Mouse (Mus musculus) midbrain, embryonic 15.5 days (tissue): Measurements from ENCODE around the gene Mrpl11. TPM values are rescaled to one million over a fixed set of nuclear protein-coding genes. Genes with fewer than 3 reads are reported as not detected.
"Not testable (repeated sequence)": the region's sequence is repeated elsewhere in the genome, so short reads cannot be mapped to it uniquely, and the experiment has no call there.

ENCODE experiments used
- ATAC-seq: fragments of 200-750 bp; cut with Nextera tagmentation; replicated peaks from 2 replicates; pipeline ENCODE4 v1.8.0; 2017; ENCODE audit warnings: moderate TSS enrichment
- H3K27ac ChIP-seq: fragments of 300-500 bp; sonication (generic); 2 replicates; pipeline ENCODE4 v1.5.1; 2015; ENCODE audit warnings: mild to moderate bottlenecking, inconsistent platforms
- H3K27me3 ChIP-seq: fragments of 300-500 bp; sonication (generic); replicated peaks from 2 replicates; pipeline ENCODE4 v1.6.1; 2015; ENCODE audit warnings: inconsistent platforms
- H3K36me3 ChIP-seq: fragments of 300-500 bp; sonication (generic); replicated peaks from 2 replicates; pipeline ENCODE4 v1.6.1; 2015; ENCODE audit warnings: inconsistent platforms
- H3K4me1 ChIP-seq: fragments of 300-500 bp; sonication (generic); 2 replicates; pipeline ENCODE4 v1.6.1; 2015; ENCODE audit warnings: inconsistent platforms
- H3K4me2 ChIP-seq: fragments of 300-500 bp; sonication (generic); 2 replicates; pipeline ENCODE4 v1.6.1; 2015; ENCODE audit warnings: inconsistent platforms, mild to moderate bottlenecking, moderate library complexity
- H3K4me3 ChIP-seq: fragments of 300-500 bp; sonication (generic); 2 replicates; pipeline ENCODE4 v1.5.1; 2015; ENCODE audit warnings: mild to moderate bottlenecking, inconsistent platforms
- H3K9ac ChIP-seq: fragments of 300-500 bp; sonication (generic); 2 replicates; pipeline ENCODE4 v1.6.1; 2015; ENCODE audit warnings: mild to moderate bottlenecking, inconsistent platforms
- H3K9me3 ChIP-seq: fragments of 300-500 bp; sonication (generic); 2 replicates; pipeline ENCODE4 v1.6.1; 2016; ENCODE audit warnings: inconsistent platforms
- WGBS: fragments of 180-500 bp; shearing (Covaris S2); methylation state at CpG from one replicate; pipeline ENCODE4 v1.1.7; 2015; ENCODE audit warnings: mixed read lengths; 5-methylcytosine and 5-hydroxymethylcytosine counted together
- polyA plus RNA-seq: library from polyadenylated mRNA; unstranded; fragments of >200 nt; fragmentation: Nextera tagmentation; extraction: Ambion mirVana; gene quantifications from 2 replicates; pipeline ENCODE4 v1.2.1, GENCODE M21; 2015

Gene Mrpl11
- polyA plus RNA-seq, 1 experiment from 2014 or later: 96.4 TPM

DNA sequence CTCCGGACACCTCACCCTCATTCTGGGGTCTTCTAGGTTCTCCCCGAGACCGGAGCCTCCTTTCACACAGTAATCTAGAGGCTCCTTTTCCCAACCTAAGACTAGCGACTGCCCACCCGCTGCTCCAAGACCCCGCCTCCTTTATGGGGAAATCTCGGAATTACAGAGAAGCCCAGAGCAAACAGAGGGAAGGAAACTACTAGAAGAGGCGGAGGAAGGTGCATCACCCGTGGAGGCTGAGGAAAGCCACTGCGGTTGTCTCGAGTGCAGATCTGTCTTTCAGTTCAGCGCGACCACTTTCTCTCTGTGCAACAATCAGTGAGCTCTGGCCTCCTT is 18.7 kb upstream of the Mrpl11 start:
- Histone ChIP-seq H3K27ac (peak overlapping the region; percentile 86), H3K4me1 (peaks cover 14% of the 10 kb centered on the region), H3K9me3 (no peaks in the 10 kb centered on the region), H3K9ac (peak overlapping the region; percentile 75), H3K36me3 (no peaks in the 10 kb centered on the region), H3K4me3 (peak overlapping the region; percentile 82), H3K4me2 (peak overlapping the region; percentile 67), H3K27me3 (peaks cover 2% of the 10 kb centered on the region; the same call in 1 of the 2 replicates)
- no peak for ATAC-seq
- WGBS: 7% methylated on average over 13 of the region's 13 CpGs

DNA sequence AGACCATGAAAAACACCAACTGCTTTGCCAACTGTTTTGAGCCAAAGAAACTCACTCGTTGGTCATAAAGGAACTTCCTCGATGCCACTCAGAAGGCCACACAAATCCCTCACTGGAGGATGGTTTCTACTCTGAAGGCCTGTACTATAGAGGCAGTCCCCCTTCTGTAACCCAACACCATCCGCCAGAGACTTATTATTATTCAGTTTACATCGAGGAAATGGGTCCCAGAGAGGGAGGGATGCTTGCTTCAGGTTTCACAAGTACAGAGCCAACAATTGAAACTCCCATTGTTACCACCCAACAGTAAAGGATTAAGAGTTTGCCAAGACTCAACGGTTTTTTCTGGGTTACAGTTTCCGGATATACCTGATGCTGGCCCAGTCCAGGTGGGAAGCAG is 16.4 kb upstream of the Mrpl11 start:
- Histone ChIP-seq H3K36me3 (no peaks in the 10 kb centered on the region), H3K4me3 (no peak overlapping the region), H3K4me1 (peaks cover 14% of the 10 kb centered on the region), H3K27me3 (no peaks in the 10 kb centered on the region), H3K9me3 (no peaks in the 10 kb centered on the region), H3K4me2 (no peak overlapping the region), H3K9ac (no peak overlapping the region), H3K27ac (no peak overlapping the region)
- no peak for ATAC-seq
- WGBS: 47% methylated on average over 6 of the region's 6 CpGs

DNA sequence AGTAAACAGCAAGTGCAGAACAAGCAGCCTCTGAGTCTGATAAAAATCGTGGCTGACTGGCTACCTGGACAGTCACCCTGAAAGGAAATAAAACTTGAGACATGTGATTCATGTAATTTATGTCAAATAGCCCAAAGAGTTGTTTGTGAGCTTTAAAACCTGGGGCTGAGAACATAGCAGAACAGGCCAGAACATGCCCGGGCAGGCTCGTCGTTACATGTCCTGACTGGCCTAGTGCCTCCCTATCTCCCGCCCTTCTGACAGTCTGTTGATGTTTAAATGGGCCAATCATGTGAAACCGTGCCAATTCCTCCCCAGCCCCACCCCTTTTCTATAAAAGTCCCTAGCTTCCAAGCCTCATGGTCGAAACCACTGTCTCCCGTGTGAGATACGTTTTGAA is 13.3 kb upstream of the Mrpl11 start:
- not testable (repeated sequence) for H3K9ac ChIP-seq, H3K36me3 ChIP-seq, H3K9me3 ChIP-seq, H3K4me3 ChIP-seq, ATAC-seq, H3K27ac ChIP-seq, H3K27me3 ChIP-seq, H3K4me2 ChIP-seq, H3K4me1 ChIP-seq
- WGBS: 82% methylated on average over 9 of the region's 9 CpGs

DNA sequence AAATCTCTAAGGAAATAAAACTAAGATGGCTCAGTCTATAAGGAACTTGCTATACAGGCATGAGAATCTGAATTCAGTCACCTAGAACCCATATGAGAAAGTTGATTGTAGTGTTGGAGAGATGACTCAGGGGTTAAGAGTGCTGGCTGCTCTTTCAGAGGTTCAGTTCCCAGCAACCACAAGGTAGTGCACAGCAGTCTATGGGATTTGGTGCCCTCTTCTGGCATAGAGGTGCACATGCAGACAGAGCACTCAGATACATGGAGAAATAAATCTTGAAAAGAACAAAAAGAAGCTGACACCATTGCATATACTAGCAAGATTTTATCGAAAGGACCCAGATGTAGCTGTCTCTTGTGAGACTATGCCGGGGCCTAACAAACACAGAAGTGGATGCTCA is 6.3 kb downstream of the Mrpl11 start:
- H3K27me3 ChIP-seq: no peaks in the 10 kb centered on the region
- no peak overlapping the region for H3K9ac ChIP-seq
- H3K4me2 ChIP-seq: no peak overlapping the region
- peaks cover under 1% of the 10 kb centered on the region for H3K4me1 ChIP-seq
- peaks cover 18% of the 10 kb centered on the region for H3K36me3 ChIP-seq
- no peak overlapping the region for H3K27ac ChIP-seq
- WGBS: 89% methylated on average over 2 of the region's 2 CpGs
- H3K4me3 ChIP-seq: no peak overlapping the region
- no peaks in the 10 kb centered on the region for H3K9me3 ChIP-seq
- ATAC-seq: no peak

DNA sequence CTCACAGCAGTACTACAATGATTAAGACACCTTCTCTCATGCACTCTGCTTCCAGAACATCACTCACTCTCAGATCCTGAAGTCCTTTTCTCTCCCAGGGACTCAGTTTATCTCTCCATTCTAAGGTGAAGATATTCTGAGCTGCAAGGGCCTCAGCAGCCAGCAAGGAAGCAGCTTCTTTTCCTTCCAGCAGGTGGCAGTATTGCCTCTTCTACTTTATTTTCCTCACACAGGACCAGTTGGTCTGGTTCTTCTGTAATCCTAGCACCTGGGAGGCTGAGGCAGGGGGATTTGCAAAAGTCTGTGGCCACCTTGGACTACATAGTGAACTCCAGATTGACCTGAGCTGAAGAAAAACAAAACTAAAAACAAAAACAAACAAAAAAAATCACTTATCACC is 19.8 kb downstream of the Mrpl11 start:
- Histone ChIP-seq H3K4me3 (no peak overlapping the region), H3K9me3 (no peaks in the 10 kb centered on the region), H3K27me3 (peaks cover 42% of the 10 kb centered on the region), H3K9ac (no peak overlapping the region), H3K4me1 (no peaks in the 10 kb centered on the region), H3K27ac (no peak overlapping the region), H3K36me3 (no peaks in the 10 kb centered on the region), H3K4me2 (no peak overlapping the region)
- ATAC-seq: no peak

DNA sequence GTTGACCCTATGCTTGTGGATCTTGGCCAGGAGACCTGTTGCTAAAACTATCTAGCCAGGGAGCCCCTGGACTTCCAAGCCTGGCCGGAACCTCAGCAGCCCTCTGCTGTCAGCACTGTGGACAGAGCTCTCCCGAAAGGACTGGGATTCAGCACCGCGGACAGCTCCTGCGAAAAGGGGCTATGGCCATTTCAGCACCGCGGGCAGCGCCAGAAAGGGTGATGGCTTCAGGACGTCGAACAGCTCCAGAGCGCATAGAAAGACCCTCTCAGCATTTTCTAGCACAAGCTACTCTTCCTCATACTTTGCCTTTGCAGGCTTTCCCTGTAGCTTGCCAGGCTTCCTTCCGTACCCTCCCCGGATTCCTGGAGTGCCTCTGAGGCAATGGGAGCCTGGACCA is 27.1 kb downstream of the Mrpl11 start:
- H3K36me3 ChIP-seq: no peaks in the 10 kb centered on the region
- H3K27me3 ChIP-seq: peaks cover 54% of the 10 kb centered on the region
- peak overlapping the region; percentile 48 for H3K4me3 ChIP-seq
- H3K9ac ChIP-seq: peak overlapping the region; percentile 50
- H3K4me1 ChIP-seq: peaks cover 47% of the 10 kb centered on the region
- H3K9me3 ChIP-seq: no peaks in the 10 kb centered on the region
- ATAC-seq: no peak
- H3K27ac ChIP-seq: peak overlapping the region; percentile 81; the same call in 1 of the 2 replicates
- peak overlapping the region; percentile 70 for H3K4me2 ChIP-seq
- 3% methylated on average over 13 of the region's 13 CpGs for WGBS

DNA sequence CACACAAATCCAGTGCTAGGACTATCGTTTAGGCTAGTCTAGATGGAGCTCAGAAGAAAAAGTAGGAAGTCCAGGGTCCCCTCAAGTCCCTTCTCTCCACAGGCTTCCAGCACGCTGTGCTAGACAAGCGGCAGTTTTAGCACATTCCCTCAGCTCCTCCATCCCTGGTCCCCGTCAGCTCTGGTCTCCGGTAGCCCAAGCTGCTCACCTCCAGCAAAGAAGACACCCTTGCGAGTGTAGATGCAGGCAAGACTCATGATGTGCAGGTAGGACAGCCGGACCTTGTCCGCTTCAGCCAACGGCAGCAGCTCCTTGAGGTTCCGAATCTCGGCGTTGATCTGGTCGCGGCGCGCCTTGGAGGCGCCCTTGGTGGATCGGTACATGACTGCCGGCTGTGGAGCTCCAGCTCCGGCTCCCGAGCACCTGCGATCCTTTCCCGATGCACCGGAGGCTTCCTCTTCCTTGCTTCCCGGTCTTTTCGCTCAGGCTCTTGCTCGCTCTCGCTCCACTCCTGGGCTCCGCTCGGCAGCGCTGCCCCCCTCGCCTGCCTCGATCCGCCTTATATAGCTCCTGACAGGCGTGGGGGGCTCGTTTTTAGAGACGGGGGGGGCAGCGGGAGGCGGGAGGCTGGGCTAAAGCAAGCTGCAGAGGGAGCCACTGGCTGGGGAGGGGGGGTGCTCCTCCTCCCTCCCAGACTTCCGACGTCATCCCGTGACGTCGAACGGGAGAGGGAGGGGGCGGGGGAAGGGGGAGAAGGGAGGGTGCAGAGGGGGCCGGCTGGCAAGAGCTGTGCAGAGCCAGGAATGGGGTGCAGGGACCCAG is 27.7 kb downstream of the Mrpl11 start:
- Histone ChIP-seq H3K27ac (peak overlapping the region; percentile 81), H3K9me3 (no peaks in the 10 kb centered on the region), H3K36me3 (no peaks in the 10 kb centered on the region), H3K27me3 (peaks cover 47% of the 10 kb centered on the region), H3K4me2 (peak overlapping the region; percentile 70), H3K9ac (peak overlapping the region; percentile 50), H3K4me3 (peak overlapping the region; percentile 48), H3K4me1 (peaks cover 53% of the 10 kb centered on the region)
- WGBS: 11% methylated on average over 47 of the region's 47 CpGs
- ATAC-seq: peak; percentile 88

DNA sequence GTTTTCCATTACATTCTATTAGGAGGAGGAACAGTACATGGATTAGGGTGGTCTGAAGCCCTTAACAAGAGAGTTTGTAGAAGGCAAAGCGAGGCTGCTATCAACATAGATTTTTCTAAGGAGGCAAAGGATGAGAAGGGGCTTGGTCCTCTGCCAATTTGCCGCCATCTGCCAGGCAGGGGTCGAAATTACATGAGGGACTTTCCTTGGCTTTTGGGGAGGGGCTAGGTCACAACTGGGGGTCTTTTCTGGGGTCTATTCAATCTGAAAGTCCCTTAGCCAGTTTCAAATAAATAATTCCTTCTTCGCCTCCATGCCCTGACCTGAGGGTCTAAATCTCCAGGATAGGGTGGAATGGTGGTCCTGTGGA is 28.3 kb downstream of the Mrpl11 start, which contains the start of gene Npas4:
Gene Npas4, minus strand, starts transcription at position 61 of the 370 bp plus-strand sequence.
- H3K9ac ChIP-seq: peak within 1 kb of the TSS; percentile 50
- peak within 1 kb of the TSS; percentile 48 for H3K4me3 ChIP-seq
- peaks cover 57% of the 10 kb centered on the region for H3K4me1 ChIP-seq
- H3K9me3 ChIP-seq: no peaks in the 10 kb centered on the region
- peak within 1 kb of the TSS; percentile 81 for H3K27ac ChIP-seq
- peaks cover 41% of the 10 kb centered on the region for H3K27me3 ChIP-seq
- ATAC-seq: no peak; the same call in 1 of the 2 replicates
- peak within 1 kb of the TSS; percentile 70 for H3K4me2 ChIP-seq
- 10% methylated on average over 4 of the region's 4 CpGs for WGBS
- no peaks in the 10 kb centered on the region for H3K36me3 ChIP-seq

DNA sequence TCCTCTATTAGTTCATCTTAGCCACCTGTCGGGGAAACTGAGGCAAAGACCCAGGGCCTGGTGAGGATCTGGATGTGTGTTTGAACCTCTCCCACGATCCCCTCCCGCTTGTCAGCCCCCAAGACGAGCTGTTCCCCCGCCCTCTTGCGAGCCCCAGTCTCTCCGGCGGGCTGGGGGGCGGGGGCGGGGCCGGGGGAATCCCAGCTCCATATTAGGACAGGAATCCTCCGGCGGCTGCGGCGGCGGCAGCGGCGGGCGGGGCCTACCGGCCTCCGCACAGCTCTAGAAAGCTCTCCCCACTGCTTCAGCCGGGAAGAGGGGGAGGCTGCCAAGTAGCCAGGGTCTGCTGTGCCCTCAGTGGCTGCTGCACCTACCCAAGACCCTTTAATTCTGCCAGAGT is 28.8 kb downstream of the Mrpl11 start:
- H3K27ac ChIP-seq: peak overlapping the region; percentile 81
- H3K4me1 ChIP-seq: peaks cover 57% of the 10 kb centered on the region
- H3K9me3 ChIP-seq: no peaks in the 10 kb centered on the region
- peak overlapping the region; percentile 25; the same call in 1 of the 2 replicates for H3K9ac ChIP-seq
- peak overlapping the region; percentile 48 for H3K4me3 ChIP-seq
- peaks cover 37% of the 10 kb centered on the region for H3K27me3 ChIP-seq
- WGBS: under 1% methylated on average over 22 of the region's 22 CpGs
- peak overlapping the region; percentile 70 for H3K4me2 ChIP-seq
- H3K36me3 ChIP-seq: no peaks in the 10 kb centered on the region
- ATAC-seq: no peak

DNA sequence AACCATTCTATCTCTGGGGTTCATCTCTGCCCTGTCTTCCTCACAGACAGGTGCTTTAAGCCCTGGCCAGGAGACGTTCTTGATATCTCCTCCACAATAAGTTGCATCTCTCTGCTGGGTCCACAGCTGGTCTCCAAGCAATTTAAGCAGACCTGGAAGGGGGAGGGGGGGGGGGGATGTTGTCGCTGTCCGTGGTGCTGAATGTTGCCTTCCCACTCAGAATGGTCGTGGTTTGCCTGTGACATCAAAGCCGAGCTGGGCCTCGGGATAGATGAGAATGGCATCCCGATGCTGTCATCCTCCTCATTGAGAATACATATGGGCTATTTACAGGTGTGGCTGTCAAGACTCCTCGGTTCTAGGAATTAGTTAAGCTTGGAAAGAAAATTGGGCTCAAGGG is 30.4 kb downstream of the Mrpl11 start:
- Histone ChIP-seq H3K36me3 (no peaks in the 10 kb centered on the region), H3K27me3 (peaks cover 21% of the 10 kb centered on the region), H3K4me2 (no peak overlapping the region; the same call in 1 of the 2 replicates), H3K4me1 (peaks cover 58% of the 10 kb centered on the region), H3K9me3 (no peaks in the 10 kb centered on the region), H3K4me3 (no peak overlapping the region), H3K9ac (no peak overlapping the region), H3K27ac (no peak overlapping the region)
- 19% methylated on average over 8 of the region's 8 CpGs for WGBS
- ATAC-seq: no peak

DNA sequence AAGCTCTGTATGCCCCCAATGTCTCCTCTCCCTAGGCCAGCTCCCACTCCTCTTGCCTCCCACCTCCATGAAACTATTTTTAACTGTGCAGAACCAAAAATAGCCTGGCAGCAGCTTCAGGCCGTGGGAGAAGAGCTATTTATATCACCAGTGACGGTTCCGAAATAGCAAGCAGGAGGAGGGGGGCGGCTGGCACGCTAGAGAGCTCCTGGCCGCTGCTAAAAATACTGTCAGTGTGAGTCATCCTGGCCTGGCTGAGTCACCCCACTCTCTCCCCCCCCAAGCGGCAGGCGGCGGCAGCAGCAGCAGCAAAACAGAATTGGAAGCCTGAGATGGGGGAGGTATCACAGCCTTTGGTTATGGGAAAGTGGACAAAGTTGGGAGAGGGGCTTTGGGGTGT is 31.0 kb downstream of the Mrpl11 start:
- peaks cover 64% of the 10 kb centered on the region for H3K4me1 ChIP-seq
- no peak overlapping the region for H3K27ac ChIP-seq
- H3K9ac ChIP-seq: no peak overlapping the region

DNA sequence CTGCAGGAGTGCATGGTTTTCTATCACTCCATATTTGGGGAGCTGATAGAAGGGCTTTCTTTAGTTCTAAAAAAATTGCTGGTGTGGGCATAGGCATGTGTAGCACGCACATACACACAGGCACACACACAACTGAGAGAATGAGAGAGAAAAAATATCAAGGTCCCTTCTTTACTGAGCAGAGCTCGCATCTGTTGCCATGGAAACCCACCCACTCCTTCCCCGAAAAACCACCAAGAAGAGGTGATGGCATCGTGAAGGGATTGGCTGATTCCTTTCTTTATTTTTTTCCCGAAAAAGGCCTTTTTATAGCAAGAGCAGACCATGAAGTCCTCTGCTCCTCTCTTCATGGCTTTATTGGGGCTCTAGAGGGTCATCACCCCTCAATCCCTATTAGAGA is 32.1 kb downstream of the Mrpl11 start:
- no peak for ATAC-seq
- H3K9ac ChIP-seq: no peak overlapping the region
- peak overlapping the region; percentile 74 for H3K27ac ChIP-seq
- 31% methylated on average over 5 of the region's 5 CpGs for WGBS
- H3K36me3 ChIP-seq: no peaks in the 10 kb centered on the region
- H3K4me2 ChIP-seq: no peak overlapping the region
- peaks cover 64% of the 10 kb centered on the region for H3K4me1 ChIP-seq
- H3K4me3 ChIP-seq: no peak overlapping the region
- no peaks in the 10 kb centered on the region for H3K9me3 ChIP-seq
- peaks cover 12% of the 10 kb centered on the region; the same call in 1 of the 2 replicates for H3K27me3 ChIP-seq

More for the DNA sequence above, 31.0 kb downstream of the Mrpl11 start:
- 5% methylated on average over 9 of the region's 9 CpGs for WGBS
- peaks cover 15% of the 10 kb centered on the region for H3K27me3 ChIP-seq
- no peak overlapping the region for H3K4me3 ChIP-seq
- ATAC-seq: no peak
- no peaks in the 10 kb centered on the region for H3K36me3 ChIP-seq
- no peaks in the 10 kb centered on the region for H3K9me3 ChIP-seq
- H3K4me2 ChIP-seq: peak overlapping the region; percentile 14; the same call in 1 of the 2 replicates
